Mouse (Mus musculus): ENCODE results near the gene Tmem217.

GRCm38 (mm10) chr17:29540426-29540825 lies 11.8 kb downstream of the Tmem217 start:
- no peak for TF ChIP-seq USF1 (IDR thresholded peaks at IDR 0.05; ENCODE audit: low read depth)
- TF ChIP-seq MYOD1 (IDR thresholded peaks at IDR 0.05; ENCODE audit: control insufficient read depth, insufficient read length, low read depth): no peak
